Mouse (Mus musculus) monocyte, adult 5-6 weeks (primary cell): Measurements from ENCODE around the gene Pi4ka. TPM values are rescaled to one million over a fixed set of nuclear protein-coding genes. Genes with fewer than 3 reads are reported as not detected.
"Not testable (repeated sequence)": the region's sequence is repeated elsewhere in the genome, so short reads cannot be mapped to it uniquely, and the experiment has no call there.

Source experiments
- ATAC-seq: fragments of 153-309, 156-312 bp; replicated peaks from 2 replicates; pipeline ENCODE4 v1.8.0; 2017; ENCODE audit warnings: mild to moderate bottlenecking; ENCODE audit not compliant: low TSS enrichment, insufficient number of reproducible peaks, severe bottlenecking, poor library complexity, low FRiP score
- total RNA-seq: library from RNA; stranded (forward); fragments of 200-1000, 200-491, 200-594 nt; gene quantifications from 3 replicates; pipeline ENCODE4 v1.2.3, GENCODE M21; 2017

The Pi4ka gene
- total RNA-seq, 1 experiment from 2014 or later, result 37.0 TPM

DNA sequence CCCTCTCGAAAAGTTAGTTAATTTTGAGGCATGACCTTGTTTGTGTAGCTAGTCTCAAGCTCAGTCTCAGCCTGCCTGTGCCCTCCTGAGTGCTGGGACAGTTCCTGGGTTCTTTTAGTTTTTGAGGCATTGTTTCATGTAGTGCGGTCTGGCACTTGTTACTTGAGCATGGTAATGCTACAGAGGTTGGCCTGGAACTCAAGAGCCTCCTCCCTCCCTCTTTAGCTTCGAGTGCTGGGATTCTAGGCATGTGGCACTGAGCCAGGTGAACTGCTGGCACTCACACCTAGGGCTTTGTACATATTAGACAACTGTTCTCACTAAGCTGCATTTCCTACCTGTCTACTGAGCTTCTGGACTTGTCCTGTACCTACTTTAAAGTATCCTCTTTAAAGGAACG, 158.4 kb downstream of the Pi4ka start:
- no peak for ATAC-seq

DNA sequence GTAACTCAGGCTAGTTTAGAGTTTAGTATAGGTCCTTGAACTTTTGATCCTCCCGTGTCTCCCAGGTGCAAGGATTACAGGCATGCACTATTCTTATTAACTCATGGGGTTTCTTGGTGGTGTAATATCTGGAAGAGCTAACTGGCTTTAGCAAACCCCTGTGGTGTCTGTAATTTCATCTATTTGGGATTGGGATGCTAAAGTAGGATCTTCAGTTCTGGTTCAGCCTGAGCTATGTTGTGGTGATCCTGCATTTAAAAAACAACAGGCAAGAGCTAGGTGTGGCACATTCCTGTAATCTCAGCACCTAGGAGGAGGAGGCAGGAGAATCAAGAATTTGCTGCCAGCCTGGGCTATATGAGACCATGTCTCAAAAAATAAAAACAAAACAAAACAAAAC, 161.1 kb downstream of the Pi4ka start:
- ATAC-seq, result no peak

DNA sequence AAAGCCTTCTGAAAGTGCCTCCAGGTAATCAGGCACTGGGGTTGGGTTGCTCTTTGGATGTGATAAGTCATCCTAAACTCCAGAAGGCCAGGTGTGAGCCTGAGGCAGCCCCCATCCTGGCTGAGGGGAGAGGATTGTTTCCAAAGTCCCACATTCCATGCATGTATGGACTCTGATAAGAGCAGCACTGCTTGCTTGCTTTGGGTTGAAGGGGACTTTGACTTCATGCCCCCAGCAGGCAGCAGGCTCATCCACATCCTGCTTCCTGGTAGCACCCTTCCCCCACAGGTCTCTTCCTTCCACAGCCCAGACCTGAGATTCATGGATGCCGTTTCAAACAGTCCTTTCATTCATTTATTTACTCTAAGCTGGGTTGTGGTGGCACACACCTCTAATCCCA, 162.4 kb downstream of the Pi4ka start:
- no peak for ATAC-seq

DNA sequence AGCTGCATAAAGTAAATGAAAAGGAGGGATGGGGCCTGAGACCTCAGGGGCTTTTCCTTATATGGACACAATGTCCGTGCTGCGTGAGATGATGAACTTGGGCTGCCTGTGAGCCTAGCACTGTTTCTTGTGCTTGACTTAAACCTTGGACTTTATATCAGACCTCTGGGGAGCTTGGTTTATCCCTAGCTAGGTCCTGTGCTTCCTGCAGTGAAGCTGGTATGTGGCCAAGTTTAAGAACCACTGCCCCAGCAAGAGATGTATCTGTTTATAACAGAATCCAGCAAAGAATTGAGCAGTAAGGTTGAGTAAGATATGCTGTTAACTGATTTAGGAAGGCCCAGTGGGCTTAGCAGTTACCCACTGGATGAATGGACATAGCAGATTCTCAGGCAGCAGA, 166.7 kb downstream of the Pi4ka start:
- no peak for ATAC-seq

DNA sequence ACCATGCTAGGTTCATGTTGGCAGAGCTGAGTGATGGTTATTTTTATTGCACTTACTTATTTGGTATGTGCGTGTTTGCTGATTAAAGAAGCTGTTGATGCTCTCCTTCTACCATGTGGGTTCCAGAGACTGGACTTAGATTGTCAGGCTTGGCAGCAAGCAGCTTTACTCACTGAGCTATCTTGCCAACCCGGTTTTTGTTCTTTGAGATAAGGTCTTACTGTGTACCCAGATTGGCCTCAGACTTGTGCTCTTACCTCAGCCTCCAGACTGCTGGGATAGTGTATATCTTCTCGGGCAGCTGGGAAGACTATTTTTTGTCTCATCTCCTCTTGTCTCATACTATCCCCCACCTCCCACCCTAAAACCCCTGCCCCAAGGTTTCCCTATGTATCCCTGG, 168.5 kb downstream of the Pi4ka start:
- ATAC-seq, result no peak

DNA sequence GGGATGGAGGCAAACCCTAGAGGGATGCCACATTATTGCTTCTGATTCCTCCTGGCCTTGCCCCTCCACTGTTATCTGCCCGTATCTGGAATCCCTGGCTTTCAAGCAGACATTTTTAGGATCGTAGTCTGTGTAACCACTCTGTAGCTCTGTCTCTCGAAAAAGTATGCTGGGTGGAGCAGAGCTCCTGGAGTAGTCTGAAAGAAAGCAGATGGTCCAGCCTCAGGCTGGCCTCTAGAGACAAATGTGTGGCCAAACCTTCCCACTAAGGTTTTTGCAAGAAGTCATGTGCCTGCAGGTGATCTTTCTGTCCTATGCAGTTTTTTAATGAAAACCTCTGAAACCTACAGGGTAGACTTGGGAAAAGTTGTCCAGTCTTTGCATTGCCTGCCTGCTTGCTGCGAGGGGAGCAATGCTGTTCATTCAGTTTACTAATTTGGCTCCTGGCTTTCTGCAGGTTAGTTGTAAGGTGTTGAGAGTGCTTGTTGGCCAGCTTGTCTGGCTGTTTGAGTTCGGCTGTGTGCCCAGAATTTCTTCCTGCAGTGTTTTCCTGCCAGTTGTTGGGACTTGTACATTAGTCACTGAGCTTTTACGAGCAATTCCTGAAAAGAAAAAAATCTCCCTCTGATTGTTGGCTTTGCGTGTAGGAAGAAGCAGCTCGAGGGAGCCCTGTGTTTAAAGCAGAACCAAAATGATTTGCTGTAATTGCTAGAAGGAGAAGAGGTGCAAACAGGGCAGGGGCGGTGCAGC, 171.0 kb downstream of the Pi4ka start:
- no peak for ATAC-seq

DNA sequence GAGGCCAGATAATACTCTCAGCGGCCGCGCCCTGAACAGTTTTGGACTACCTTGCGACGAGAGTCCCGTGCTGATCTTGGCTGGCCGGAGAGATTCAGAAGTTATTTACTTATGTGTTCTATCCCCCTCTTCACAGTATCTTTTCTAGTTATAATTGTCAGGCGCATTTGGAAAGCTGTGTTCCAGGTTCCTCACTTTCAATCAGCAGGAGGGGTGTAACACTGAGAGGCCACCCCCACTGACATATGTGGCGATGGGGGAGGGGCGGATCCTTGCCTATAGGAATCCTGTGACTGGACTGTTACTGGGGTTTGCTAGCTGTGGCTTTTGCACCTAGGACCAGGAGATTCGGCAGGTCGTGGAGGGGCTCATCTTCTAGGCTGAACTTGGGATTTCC, 171.6 kb downstream of the Pi4ka start:
- no peak for ATAC-seq

DNA sequence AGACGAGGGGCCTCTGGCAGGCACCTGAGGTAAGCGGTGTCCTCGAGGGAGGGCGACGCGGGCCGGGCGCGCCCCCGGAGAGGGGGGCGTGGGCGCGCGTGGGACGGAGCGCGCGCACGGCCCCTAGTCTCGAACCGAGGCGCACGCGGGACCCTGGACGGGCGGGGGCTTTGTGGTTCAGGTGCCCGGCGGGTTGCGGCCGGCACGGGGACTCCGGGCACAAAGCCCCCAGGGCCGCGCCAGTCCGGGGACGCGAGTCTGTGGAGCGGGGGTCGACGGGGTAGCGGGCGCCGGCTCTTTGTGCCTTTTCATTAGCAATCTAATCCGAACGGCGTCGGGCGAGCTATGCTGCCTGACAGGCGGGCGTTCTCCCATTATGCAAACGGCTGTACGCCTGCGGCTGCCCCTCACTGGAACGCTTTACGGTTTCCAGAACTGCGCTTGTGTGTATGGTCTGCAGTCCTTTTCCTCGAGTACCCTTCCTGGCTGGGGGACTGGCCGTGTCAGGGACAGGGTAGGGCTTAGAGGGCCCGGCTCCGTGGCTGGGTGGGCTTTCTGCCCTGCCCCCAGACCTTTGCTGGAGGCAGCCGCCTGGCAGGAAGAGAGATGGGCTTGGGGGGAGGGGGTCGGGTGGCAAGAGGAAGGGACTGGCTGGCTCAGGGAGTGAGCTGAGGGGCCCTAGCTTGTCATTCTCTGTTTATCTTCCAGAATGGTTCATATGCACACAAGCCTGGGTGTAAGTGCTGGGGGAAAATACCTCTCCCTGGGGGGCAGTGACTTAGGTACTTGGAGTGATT, 172.2 kb downstream of the Pi4ka start:
- ATAC-seq, result 0 out of 2 replicates have a peak, but pooled peaks have one; percentile 14

DNA sequence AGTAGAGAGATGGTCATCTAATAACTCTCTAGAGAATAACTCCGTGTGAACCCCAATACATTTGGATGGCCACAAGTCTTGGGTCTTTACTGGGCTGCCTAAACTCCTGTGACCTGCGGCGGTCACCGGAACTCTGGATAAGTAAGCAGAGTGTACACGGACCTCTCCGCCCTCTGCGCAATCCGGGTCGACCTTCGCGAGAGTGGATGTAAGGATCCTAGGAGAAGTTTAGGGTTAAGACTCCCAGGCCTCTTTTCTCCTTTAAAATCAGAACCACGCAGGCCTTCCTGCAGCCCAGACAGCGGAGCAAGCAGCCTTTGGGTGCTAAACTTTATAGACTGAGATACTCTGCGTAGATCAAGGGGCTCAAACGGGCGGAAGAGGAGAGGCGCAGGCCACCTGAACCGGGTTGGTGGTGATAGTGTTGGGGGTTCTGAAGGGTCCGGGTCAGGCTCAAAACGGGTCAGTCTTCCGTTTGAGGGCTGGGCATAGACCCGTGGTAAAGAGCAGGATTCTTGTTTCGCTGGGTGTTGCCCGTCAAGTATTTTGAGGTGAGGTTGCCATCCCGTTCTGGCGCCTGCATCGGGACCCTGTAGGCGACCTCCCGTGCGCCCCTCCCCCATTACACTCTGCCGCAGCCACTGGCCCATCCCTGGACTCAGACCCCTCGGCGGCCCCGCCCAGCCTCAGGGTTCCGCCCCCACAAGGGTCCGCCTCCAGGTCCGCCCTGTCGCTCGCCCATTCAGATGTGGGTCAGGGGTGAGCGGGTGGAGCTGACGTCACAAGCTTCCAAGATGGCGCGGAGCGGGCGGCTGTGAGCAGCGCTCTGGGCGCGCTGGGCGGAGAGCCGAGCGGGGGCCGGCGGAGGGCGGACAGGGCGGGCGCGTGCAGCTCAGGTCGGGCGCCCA, 173.1 kb downstream of the Pi4ka start, which contains the start of gene Hic2:
TSS of gene Hic2 (plus strand) at position 779 of the 908 bp plus-strand sequence.
- peak; percentile 98 for ATAC-seq

DNA sequence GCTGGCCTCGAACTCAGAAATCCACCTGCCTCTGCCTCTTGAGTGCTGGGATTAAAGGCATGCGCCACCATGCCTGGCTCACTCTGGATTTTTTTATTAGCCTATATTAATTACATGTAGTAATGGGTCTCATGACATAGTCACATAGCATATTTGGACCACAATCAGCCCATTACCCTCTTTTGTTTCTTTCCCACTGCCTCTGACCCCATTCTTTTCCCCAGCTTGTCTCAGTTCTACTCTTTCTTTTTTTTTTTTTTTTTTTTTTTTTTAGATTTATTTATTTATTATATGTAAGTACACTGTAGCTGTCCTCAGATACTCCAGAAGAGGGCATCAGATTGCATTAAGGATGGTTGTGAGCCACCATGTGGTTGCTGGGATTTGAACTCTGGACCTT, 174.6 kb downstream of the Pi4ka start:
- ATAC-seq, result not testable (repeated sequence)

Other genes starting within 250 kb of the Pi4ka start
- gene Ube2l3, start 203.7 kb downstream of the Pi4ka start, total RNA-seq, result 72.4 to 90.6 TPM (median 82.3 TPM) in 3 replicates
- gene Rimbp3, start 197.7 kb downstream of the Pi4ka start, total RNA-seq, result 0.10 to 0.19 TPM in 2 of 3 replicates, not detected in the other
- gene Hic2, start 172.7 kb downstream of the Pi4ka start, total RNA-seq, result 2.3 to 8.0 TPM (median 7.2 TPM) in 3 replicates
- 5.1 to 12.9 TPM (median 8.6 TPM) in 3 replicates for gene Tmem191c, start 130.2 kb downstream of the Pi4ka start, total RNA-seq
- 0.19 TPM in 1 of 3 replicates, not detected in the others for gene Serpind1, start 74.9 kb downstream of the Pi4ka start, total RNA-seq
- 27.6 to 47.3 TPM (median 45.0 TPM) in 3 replicates for gene Snap29, start 328 bp downstream of the Pi4ka start, total RNA-seq
- 14.8 to 29.1 TPM (median 28.5 TPM) in 3 replicates for gene Crkl, start 45.7 kb upstream of the Pi4ka start, total RNA-seq
- gene Aifm3, start 83.3 kb upstream of the Pi4ka start, total RNA-seq, result not detected in 3 replicates
- gene Lztr1, start 102.4 kb upstream of the Pi4ka start, total RNA-seq, result 31.4 to 51.0 TPM (median 39.1 TPM) in 3 replicates
- gene Thap7, start 124.8 kb upstream of the Pi4ka start, total RNA-seq, result 9.9 to 29.7 TPM (median 10.0 TPM) in 3 replicates
- gene Lrrc74b, start 154.9 kb upstream of the Pi4ka start, total RNA-seq, result 0.75 TPM in 1 of 3 replicates, not detected in the others
- gene P2rx6, start 155.6 kb upstream of the Pi4ka start, total RNA-seq, result not detected in 3 replicates
- 0.32 TPM in 1 of 3 replicates, not detected in the others for gene Slc7a4, start 176.9 kb upstream of the Pi4ka start, total RNA-seq
- 10.3 to 29.4 TPM (median 12.7 TPM) in 3 replicates for gene Smpd4, start 213.0 kb upstream of the Pi4ka start, total RNA-seq
- gene Ccdc74a, start 240.2 kb upstream of the Pi4ka start, total RNA-seq, result not detected in 3 replicates